Mouse (Mus musculus) kidney, postnatal 0 days (tissue): ENCODE results near the gene Gm8773. TPM values are rescaled to one million over a fixed set of nuclear protein-coding genes. Genes with fewer than 3 reads are reported as not detected.
A peak's percentile ranks its signal among the peaks of the same experiment; 100 is the strongest.

Experiments used
- ATAC-seq: fragments of 200-750 bp; cut with Nextera tagmentation; replicated peaks from 2 replicates; pipeline ENCODE4 v1.8.0; 2017; ENCODE audit warnings: low read depth, moderate number of reproducible peaks, moderate TSS enrichment, moderate library complexity; ENCODE audit not compliant: low FRiP score
- DNase-seq: peaks from one replicate; pipeline ENCODE4 v3.0.0-alpha.2; 2016; ENCODE audit warnings: low spot score
- H3K27ac ChIP-seq: fragments of 300-500 bp; sonication (generic); 2 replicates; pipeline ENCODE4 v1.5.1; 2014; ENCODE audit warnings: mild to moderate bottlenecking
- H3K27me3 ChIP-seq: fragments of 300-500 bp; sonication (generic); 2 replicates; pipeline ENCODE4 v1.6.1; 2014; ENCODE audit warnings: low read length, mixed read lengths; ENCODE audit not compliant: insufficient read depth
- H3K36me3 ChIP-seq: fragments of 300-500 bp; sonication (generic); 2 replicates; pipeline ENCODE4 v1.6.1; 2014; ENCODE audit warnings: low read length, mixed read lengths; ENCODE audit not compliant: insufficient read depth
- H3K4me1 ChIP-seq: fragments of 300-500 bp; sonication (generic); replicated peaks from 2 replicates; pipeline ENCODE4 v1.6.1; 2014; ENCODE audit warnings: antibody characterized with exemption, low read length, mixed read lengths; ENCODE audit not compliant: insufficient read depth
- H3K4me2 ChIP-seq: fragments of 300-500 bp; sonication (generic); 2 replicates; pipeline ENCODE4 v1.6.1; 2014; ENCODE audit warnings: mild to moderate bottlenecking, low read length, moderate library complexity, mixed read lengths
- H3K4me3 ChIP-seq: fragments of 300-500 bp; sonication (generic); replicated peaks from 2 replicates; pipeline ENCODE4 v1.5.1; 2014; ENCODE audit warnings: low read depth, low read length
- H3K9ac ChIP-seq: fragments of 300-500 bp; sonication (generic); 2 replicates; pipeline ENCODE4 v1.6.1; 2014; ENCODE audit warnings: low read depth, low read length
- H3K9me3 ChIP-seq: fragments of 300-500 bp; sonication (generic); replicated peaks from 2 replicates; pipeline ENCODE4 v1.6.1; 2016; ENCODE audit warnings: low read length, inconsistent platforms, mixed read lengths
- CTCF ChIP-seq: IDR thresholded peaks from 2 replicates; pipeline ENCODE4 v1.5.1; 2016; ENCODE audit warnings: antibody characterized with exemption, low read depth, mild to moderate bottlenecking, moderate library complexity
- WGBS: fragments of 180-500 bp; shearing (Covaris S2); extraction: QIAGEN DNeasy Blood & Tissue Kit; methylation state at CpG from one replicate; pipeline ENCODE4 v1.1.7; 2014; 5-methylcytosine and 5-hydroxymethylcytosine counted together
- polyA plus RNA-seq: library from polyadenylated mRNA; unstranded; fragments of >200 nt; fragmentation: Nextera tagmentation; extraction: Ambion mirVana; gene quantifications from 2 replicates; pipeline ENCODE4 v1.2.1, GENCODE M21; 2015

Gene Gm8773
- polyA plus RNA-seq, result 0.59 and 0.66 TPM in 2 replicates

GRCm38 (mm10) chr5:5573749-5574317 lies at the start of gene Gm8773:
Gm8773 (plus strand) TSS chr5:5573799.
- DNase-seq (peak; percentile 11), ATAC-seq (0 out of 2 replicates have a peak, but pooled peaks have one; percentile 13)
- Histone ChIP-seq H3K36me3 (no peaks in the 10 kb centered on the region), H3K4me3 (peak within 1 kb of the TSS; percentile 43), H3K27me3 (peaks cover 7% of the 10 kb centered on the region; the same call in 1 of the 2 replicates), H3K4me1 (no peaks in the 10 kb centered on the region; the same call in 1 of the 2 replicates), H3K9me3 (no peaks in the 10 kb centered on the region), H3K4me2 (peak within 1 kb of the TSS; percentile 83), H3K27ac (no peak within 1 kb of the TSS), H3K9ac (no peak within 1 kb of the TSS)
- WGBS, result 1% methylated on average over 24 of the region's 24 CpGs
- TF ChIP-seq CTCF, result no peak

DNA sequence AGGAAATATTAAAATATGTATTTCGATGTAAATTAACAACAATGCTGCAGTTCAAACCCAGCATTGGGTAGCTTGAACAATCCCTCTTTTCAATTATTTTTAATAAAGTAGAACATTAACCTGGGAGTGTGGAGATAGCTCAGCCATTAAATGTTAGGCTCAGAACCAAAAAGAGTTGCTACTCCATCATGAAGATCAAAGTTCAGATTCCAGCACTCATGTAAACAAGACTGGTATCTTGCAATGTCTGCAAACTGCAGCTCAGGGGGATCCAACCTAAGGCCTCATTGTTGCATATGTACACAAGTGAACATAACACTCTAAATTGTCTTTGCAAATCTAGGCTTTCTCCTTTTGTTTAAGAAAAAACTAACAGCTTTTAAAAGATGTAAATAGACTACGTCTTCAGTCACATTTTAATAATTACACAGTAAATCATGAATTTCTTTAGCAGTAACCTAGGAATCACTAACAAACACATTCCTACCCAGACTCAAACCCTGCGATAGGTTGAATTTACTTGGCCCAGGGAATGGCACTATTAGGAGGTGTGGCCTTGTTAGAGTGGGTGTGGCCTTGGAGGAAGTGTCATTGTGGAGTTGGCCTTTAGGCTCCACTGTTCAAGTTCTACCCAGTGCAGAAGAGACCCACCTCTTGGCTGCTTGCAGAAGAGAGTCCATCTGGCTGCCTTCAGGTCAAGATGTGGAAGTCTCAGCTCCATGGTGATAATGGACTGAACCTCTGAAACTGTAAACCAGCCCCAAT lies 39.8 kb upstream of the Gm8773 start:
- H3K27ac ChIP-seq, result peak overlapping the region; percentile 20; the same call in 1 of the 2 replicates
- no peak for TF ChIP-seq CTCF
- ATAC-seq (peak; percentile 93), DNase-seq (peak; percentile 11)
- H3K9me3 ChIP-seq, result no peaks in the 10 kb centered on the region
- H3K4me1 ChIP-seq, result no peaks in the 10 kb centered on the region
- H3K4me2 ChIP-seq, result no peak overlapping the region
- WGBS, result 72% methylated on average over 3 of the region's 3 CpGs
- no peak overlapping the region for H3K4me3 ChIP-seq
- H3K36me3 ChIP-seq, result peaks cover 6% of the 10 kb centered on the region; the same call in 1 of the 2 replicates
- H3K27me3 ChIP-seq, result no peaks in the 10 kb centered on the region
- H3K9ac ChIP-seq, result no peak overlapping the region

GRCm38 (mm10) chr5:5536131-5536530 lies 37.5 kb upstream of the Gm8773 start:
- Histone ChIP-seq H3K9me3 (no peaks in the 10 kb centered on the region), H3K27ac (no peak overlapping the region), H3K4me3 (no peak overlapping the region), H3K4me2 (no peak overlapping the region), H3K27me3 (no peaks in the 10 kb centered on the region), H3K9ac (no peak overlapping the region), H3K4me1 (no peaks in the 10 kb centered on the region), H3K36me3 (peaks cover 13% of the 10 kb centered on the region; the same call in 1 of the 2 replicates)
- ATAC-seq (no peak), DNase-seq (no peak)
- 100% methylated on average over 1 of the region's 1 CpGs for WGBS
- no peak for TF ChIP-seq CTCF

DNA sequence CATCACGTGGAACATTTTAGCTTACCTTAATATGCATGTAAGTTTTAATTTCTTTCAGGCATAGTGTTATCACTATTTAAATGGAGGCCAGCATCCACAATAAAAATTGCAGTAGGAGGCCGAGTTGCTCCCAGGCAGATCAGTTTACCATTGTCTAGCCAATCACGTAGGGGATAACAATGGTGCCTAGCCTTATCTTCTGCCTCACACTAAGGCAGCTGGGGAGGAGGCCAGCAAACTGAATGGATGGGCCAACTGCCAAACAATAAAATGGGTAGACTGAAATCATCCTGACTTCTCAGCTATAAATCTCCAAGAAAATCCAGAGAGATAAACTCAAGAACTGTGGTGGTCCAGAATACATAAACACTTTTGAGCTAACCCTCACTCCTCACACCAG lies 33.8 kb upstream of the Gm8773 start:
- no peaks in the 10 kb centered on the region for H3K4me1 ChIP-seq
- no peaks in the 10 kb centered on the region for H3K27me3 ChIP-seq
- 77% methylated on average over 3 of the region's 3 CpGs for WGBS
- peaks cover 31% of the 10 kb centered on the region for H3K36me3 ChIP-seq
- no peak overlapping the region for H3K9ac ChIP-seq
- no peak overlapping the region for H3K4me3 ChIP-seq
- DNase-seq (no peak), ATAC-seq (no peak)
- TF ChIP-seq CTCF, result no peak
- no peak overlapping the region for H3K27ac ChIP-seq
- no peak overlapping the region for H3K4me2 ChIP-seq
- no peaks in the 10 kb centered on the region for H3K9me3 ChIP-seq

DNA sequence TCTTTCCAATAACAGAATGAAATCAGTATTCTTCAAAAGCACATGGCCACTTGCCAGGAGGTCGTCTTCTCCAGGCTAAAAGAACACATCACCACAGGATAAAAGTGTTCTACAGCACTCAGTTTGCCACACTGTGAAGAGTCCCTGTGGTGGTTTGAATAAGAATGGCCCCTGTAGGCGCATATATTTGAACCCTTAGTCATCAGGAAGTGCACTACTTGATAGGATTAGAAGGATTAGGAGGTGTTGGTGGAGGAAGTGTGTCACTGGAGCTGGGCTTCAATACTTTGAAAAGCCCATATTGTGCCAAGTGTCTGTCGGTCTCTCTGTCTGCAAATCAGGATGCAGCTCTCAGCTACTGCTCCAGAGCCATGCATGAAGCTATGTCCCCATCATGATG lies 33.2 kb upstream of the Gm8773 start:
- WGBS, result 79% methylated on average over 3 of the region's 3 CpGs
- no peak for ATAC-seq
- TF ChIP-seq CTCF, result no peak

GRCm38 (mm10) chr5:5551110-5551509 lies 22.5 kb upstream of the Gm8773 start:
- no peak for DNase-seq
- no peak overlapping the region for H3K4me2 ChIP-seq
- no peaks in the 10 kb centered on the region for H3K27me3 ChIP-seq
- H3K9me3 ChIP-seq, result no peaks in the 10 kb centered on the region; the same call in 1 of the 2 replicates
- no peaks in the 10 kb centered on the region for H3K4me1 ChIP-seq
- TF ChIP-seq CTCF, result no peak
- no peak overlapping the region for H3K4me3 ChIP-seq
- ATAC-seq, result no peak
- H3K9ac ChIP-seq, result no peak overlapping the region
- 88% methylated on average over 1 of the region's 1 CpGs for WGBS
- no peak overlapping the region for H3K27ac ChIP-seq
- peaks cover 24% of the 10 kb centered on the region for H3K36me3 ChIP-seq

More for the DNA sequence above, 33.2 kb upstream of the Gm8773 start:
- Histone ChIP-seq H3K27me3 (no peaks in the 10 kb centered on the region), H3K4me2 (no peak overlapping the region), H3K36me3 (peaks cover 31% of the 10 kb centered on the region), H3K9me3 (no peaks in the 10 kb centered on the region), H3K27ac (no peak overlapping the region), H3K4me1 (no peaks in the 10 kb centered on the region), H3K9ac (no peak overlapping the region), H3K4me3 (no peak overlapping the region)
- DNase-seq, result no peak
